In the genomic region with DNA sequence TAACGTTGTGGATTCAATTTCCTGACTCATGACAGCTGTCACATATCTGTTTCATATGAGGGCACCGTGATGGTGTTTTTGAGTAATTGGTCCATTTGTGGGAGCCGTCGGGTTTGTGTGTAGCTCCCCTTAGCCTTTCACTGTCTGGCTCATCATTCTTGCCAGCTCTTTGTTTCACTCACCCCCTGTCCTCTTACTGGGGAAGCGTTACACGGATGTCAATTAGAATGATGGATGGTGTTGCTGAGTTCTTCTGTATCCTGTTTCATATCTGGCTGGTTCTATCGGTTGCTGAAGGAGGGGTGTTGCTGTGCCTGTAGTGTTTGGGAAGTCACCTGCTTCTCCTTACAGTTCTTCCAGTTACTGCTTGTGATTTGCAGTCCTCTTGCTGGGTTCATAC, we compare ENCODE assay signal across 27 mouse cellular contexts. TPM values are rescaled to one million over a fixed set of nuclear protein-coding genes. Genes with fewer than 3 reads are reported as not detected.
DNase-seq lines count a peak whose midpoint lies in the region; ATAC-seq and TF ChIP-seq lines count a peak whose summit lies in the region.
"Had no signal": no experiment of that assay in that cellular context is flagged by ENCODE, and none has a peak within 500 bp of the region (broad histone marks: within the 10 kb centered on the region; RNA-seq: fewer than 3 reads in every experiment).

No protein-coding gene starts in this region.

- 63% methylated on average over 7 of the region's 7 CpGs for WGBS in midbrain, postnatal 0 days
- WGBS in midbrain, embryonic 13.5 days: 68% methylated on average over 7 of the region's 7 CpGs
- WGBS in hindbrain, embryonic 13.5 days: 27% methylated on average over 7 of the region's 7 CpGs

- no peak overlapping the region for H3K4me2 ChIP-seq in midbrain, postnatal 0 days (ENCODE audit: low read depth, low read length, poor library complexity, severe bottlenecking)
- no peak overlapping the region for H3K4me2 ChIP-seq in midbrain, embryonic 13.5 days (replicated peaks)
- no peak overlapping the region for H3K4me2 ChIP-seq in hindbrain, embryonic 13.5 days
- H3K4me2 ChIP-seq: forebrain, embryonic 13.5 days; heart, embryonic 13.5 days; intestine, embryonic 15.5 days; liver, embryonic 15.5 days; lung, embryonic 14.5 days; midbrain, embryonic 15.5 days had no signal

- H3K9ac ChIP-seq in midbrain, postnatal 0 days (replicated peaks; ENCODE audit: low read length, poor library complexity, severe bottlenecking): no peak overlapping the region
- H3K9ac ChIP-seq in midbrain, embryonic 13.5 days (replicated peaks): no peak overlapping the region
- 0 out of 2 replicates have a peak overlapping the region, but pooled peaks have one; percentile 25 for H3K9ac ChIP-seq in hindbrain, embryonic 13.5 days
- H3K9ac ChIP-seq: forebrain, embryonic 13.5 days; heart, embryonic 13.5 days; intestine, embryonic 15.5 days; liver, embryonic 15.5 days; lung, embryonic 14.5 days; midbrain, embryonic 15.5 days had no signal

- no peak overlapping the region for H3K27ac ChIP-seq in midbrain, postnatal 0 days (ENCODE audit: low read depth, low read length)
- H3K27ac ChIP-seq in midbrain, embryonic 13.5 days: no peak overlapping the region
- peak overlapping the region; percentile 61 for H3K27ac ChIP-seq in hindbrain, embryonic 13.5 days
- H3K27ac ChIP-seq: forebrain, embryonic 13.5 days; heart, embryonic 13.5 days; intestine, embryonic 15.5 days; kidney, postnatal 0 days; liver, embryonic 15.5 days; midbrain, embryonic 15.5 days had no signal

- ATAC-seq in midbrain, postnatal 0 days (ENCODE audit: low FRiP score): no peak
- no peak for ATAC-seq in midbrain, embryonic 13.5 days
- peak; percentile 14; the same call in 1 of the 2 replicates for ATAC-seq in hindbrain, embryonic 13.5 days (ENCODE audit: low FRiP score)
- ATAC-seq: activated CD4-positive, CD25-positive, alpha-beta regulatory T cell, adult 4 months; forebrain, embryonic 13.5 days; intestine, embryonic 15.5 days; midbrain, embryonic 15.5 days had no signal

- H3K4me3 ChIP-seq in midbrain, postnatal 0 days (ENCODE audit: low read depth, low read length): no peak overlapping the region
- H3K4me3 ChIP-seq in midbrain, embryonic 13.5 days (replicated peaks): no peak overlapping the region
- no peak overlapping the region for H3K4me3 ChIP-seq in hindbrain, embryonic 13.5 days
- H3K4me3 ChIP-seq: forebrain, embryonic 13.5 days; heart, embryonic 13.5 days; intestine, embryonic 15.5 days; liver, embryonic 15.5 days; midbrain, embryonic 15.5 days; myocyte had no signal

- H3K9me3 ChIP-seq in midbrain, postnatal 0 days (ENCODE audit: low read length): no peaks in the 10 kb centered on the region
- H3K9me3 ChIP-seq in midbrain, embryonic 13.5 days: no peaks in the 10 kb centered on the region
- H3K9me3 ChIP-seq in hindbrain, embryonic 13.5 days: no peaks in the 10 kb centered on the region
- H3K9me3 ChIP-seq: forebrain, embryonic 13.5 days; heart, embryonic 13.5 days; intestine, embryonic 15.5 days; liver, embryonic 15.5 days; midbrain, embryonic 15.5 days had no signal

- peak; percentile 22 for DNase-seq in midbrain, postnatal 0 days (ENCODE audit: low spot score)
- DNase-seq in embryo, embryonic 10.5 days (ENCODE audit: low spot score): peak; percentile 39
- peak; percentile 52 for DNase-seq in mesoderm, embryonic 11.5 days (ENCODE audit: low read depth, low spot score)
- no peak for DNase-seq in c-Kit-positive CD71-positive TER-119-positive erythroid progenitor cells, embryonic 14.5 days (ENCODE audit: low spot score)
- no peak for DNase-seq in layer of hippocampus, postnatal 36 days
- no peak for DNase-seq in right cerebral cortex, postnatal 10 days (ENCODE audit: low spot score in 2 of 2)
- DNase-seq: adrenal gland, adult 2 months; B cell, adult 2 months; cerebellum, adult 11 months; cerebellum, adult 9-10 months; gastrocnemius, postnatal 10 days; heart, postnatal 10 days; kidney, adult 2 months; kidney, postnatal 4 days; liver; lung, embryonic 14.5 days; lung, postnatal 14 days had no signal

- TF ChIP-seq CTCF in midbrain, postnatal 0 days (IDR thresholded peaks at IDR 0.05): no peak

- peaks cover 4% of the 10 kb centered on the region; the same call in 1 of the 2 replicates for H3K36me3 ChIP-seq in midbrain, postnatal 0 days (ENCODE audit: insufficient read depth, low read length)
- H3K36me3 ChIP-seq in midbrain, embryonic 13.5 days: peaks cover 9% of the 10 kb centered on the region
- peaks cover 9% of the 10 kb centered on the region; the same call in 1 of the 2 replicates for H3K36me3 ChIP-seq in hindbrain, embryonic 13.5 days
- H3K36me3 ChIP-seq: intestine, embryonic 15.5 days; midbrain, embryonic 15.5 days had no signal

- peaks cover 10% of the 10 kb centered on the region; the same call in 1 of the 2 replicates for H3K4me1 ChIP-seq in midbrain, postnatal 0 days (ENCODE audit: insufficient read depth, low read length)
- peaks cover 26% of the 10 kb centered on the region for H3K4me1 ChIP-seq in midbrain, embryonic 13.5 days (replicated peaks)
- peaks cover 42% of the 10 kb centered on the region for H3K4me1 ChIP-seq in hindbrain, embryonic 13.5 days (replicated peaks)

- H3K27me3 ChIP-seq in midbrain, postnatal 0 days (ENCODE audit: insufficient read depth, low read length): no peaks in the 10 kb centered on the region
- H3K27me3 ChIP-seq in midbrain, embryonic 13.5 days: no peaks in the 10 kb centered on the region
- no peaks in the 10 kb centered on the region for H3K27me3 ChIP-seq in hindbrain, embryonic 13.5 days
- H3K27me3 ChIP-seq: forebrain, embryonic 13.5 days; heart, embryonic 13.5 days; intestine, embryonic 15.5 days; liver, embryonic 15.5 days; midbrain, embryonic 15.5 days had no signal

RNA-seq across cellular contexts. Expression of gene Commd9, which starts 5.1 kb away (rescaled TPM):
- 154 and 257 TPM in 2 replicates for total RNA-seq in midbrain, postnatal 0 days (2014; rRNA removed)
- polyA plus RNA-seq in midbrain, postnatal 0 days (2015; fragmentation: Nextera tagmentation; extraction: Ambion mirVana): 101 and 108 TPM in 2 replicates
- polyA plus RNA-seq in midbrain, embryonic 13.5 days (2015; fragmentation: Nextera tagmentation; extraction: Ambion mirVana): 103 and 106 TPM in 2 replicates
- polyA plus RNA-seq in hindbrain, embryonic 13.5 days (2015; fragmentation: Nextera tagmentation; extraction: Ambion mirVana): 99.8 and 110 TPM in 2 replicates
- total RNA-seq in layer of hippocampus, postnatal 36 days (2021): 10 to 100 TPM; 33.7 to 38.3 TPM

RNA-seq across cellular contexts. Expression of gene Prr5l, which starts 8.3 kb away (rescaled TPM):
- 2.7 and 3.7 TPM in 2 replicates for total RNA-seq in midbrain, postnatal 0 days (2014; rRNA removed)
- 4.0 and 4.7 TPM in 2 replicates for polyA plus RNA-seq in midbrain, postnatal 0 days (2015; fragmentation: Nextera tagmentation; extraction: Ambion mirVana)
- 7.7 and 9.3 TPM in 2 replicates for polyA plus RNA-seq in midbrain, embryonic 13.5 days (2015; fragmentation: Nextera tagmentation; extraction: Ambion mirVana)
- polyA plus RNA-seq in hindbrain, embryonic 13.5 days (2015; fragmentation: Nextera tagmentation; extraction: Ambion mirVana): 5.7 and 6.8 TPM in 2 replicates
- 10 to 100 TPM in 1 of 2 experiments, 1 to 10 TPM in 1; 8.6 to 10.7 TPM for total RNA-seq in layer of hippocampus, postnatal 36 days (2021)

Comparison
In these comparisons a context has a peak if more than half of its experiments do, and no peak if none do; other contexts are left out.
1. DNase-seq: peak in midbrain, postnatal 0 days (single experiment), embryo, embryonic 10.5 days (single experiment) and mesoderm, embryonic 11.5 days (single experiment); none in c-Kit-positive CD71-positive TER-119-positive erythroid progenitor cells, embryonic 14.5 days (single experiment), layer of hippocampus, postnatal 36 days (0 of 2) and right cerebral cortex, postnatal 10 days (0 of 2).